Mouse (Mus musculus) thymus, adult 2 months (tissue): ENCODE measurements around the gene Casq2.

Experiments
- CTCF ChIP-seq: fragments of 200-500 bp; IDR thresholded peaks from 2 replicates; pipeline ENCODE4 v1.5.1; 2012; ENCODE audit warnings: mild to moderate bottlenecking, control low read depth, low read length, moderate library complexity, borderline replicate concordance; ENCODE audit not compliant: control insufficient read depth, poor library complexity, insufficient read depth; ENCODE audit errors: extremely low read depth
- POLR2A ChIP-seq: fragments of 200-500 bp; IDR thresholded peaks from 2 replicates; pipeline ENCODE4 v1.6.1; 2012; ENCODE audit warnings: mild to moderate bottlenecking, low read length, control low read depth, moderate library complexity; ENCODE audit not compliant: control insufficient read depth, poor library complexity, insufficient read depth; ENCODE audit errors: extremely low read depth

- TF ChIP-seq POLR2A (no peak), CTCF (no peak)
Observed at GRCm38 (mm10) chr3:102165536-102166286, 79.5 kb downstream of the Casq2 start.
